Mouse (Mus musculus) limb, embryonic 15.5 days (tissue): ENCODE results near the gene Hyal1. TPM values are rescaled to one million over a fixed set of nuclear protein-coding genes. Genes with fewer than 3 reads are reported as not detected.
"Not testable (repeated sequence)": the region's sequence is repeated elsewhere in the genome, so short reads cannot be mapped to it uniquely, and the experiment has no call there.

ENCODE experiments used
- ATAC-seq: fragments of 200-750 bp; cut with Nextera tagmentation; 2 replicates; pipeline ENCODE4 v1.8.0; 2017; ENCODE audit warnings: low read depth, moderate TSS enrichment; ENCODE audit not compliant: insufficient number of reproducible peaks, low FRiP score, low TSS enrichment
- H3K27ac ChIP-seq: fragments of 300-500 bp; sonication (generic); 2 replicates; pipeline ENCODE4 v1.5.1; 2015; ENCODE audit warnings: moderate library complexity, mild to moderate bottlenecking, inconsistent platforms
- H3K27me3 ChIP-seq: fragments of 300-500 bp; sonication (generic); 2 replicates; pipeline ENCODE4 v1.6.1; 2015; ENCODE audit warnings: inconsistent platforms
- H3K36me3 ChIP-seq: fragments of 300-500 bp; sonication (generic); 2 replicates; pipeline ENCODE4 v1.6.1; 2015; ENCODE audit warnings: inconsistent platforms
- H3K4me1 ChIP-seq: fragments of 300-500 bp; sonication (generic); 2 replicates; pipeline ENCODE4 v1.6.1; 2015; ENCODE audit warnings: inconsistent platforms
- H3K4me2 ChIP-seq: fragments of 300-500 bp; sonication (generic); 2 replicates; pipeline ENCODE4 v1.6.1; 2015; ENCODE audit warnings: mild to moderate bottlenecking, inconsistent platforms
- H3K4me3 ChIP-seq: fragments of 300-500 bp; sonication (generic); 2 replicates; pipeline ENCODE4 v1.5.1; 2015; ENCODE audit warnings: mild to moderate bottlenecking, inconsistent platforms
- H3K9ac ChIP-seq: fragments of 300-500 bp; sonication (generic); 2 replicates; pipeline ENCODE4 v1.6.1; 2015; ENCODE audit warnings: inconsistent platforms
- H3K9me3 ChIP-seq: fragments of 300-500 bp; sonication (generic); 2 replicates; pipeline ENCODE4 v1.6.1; 2016; ENCODE audit warnings: inconsistent platforms
- WGBS: fragments of 180-500 bp; shearing (Covaris S2); methylation state at CpG from one replicate; pipeline ENCODE4 v1.1.7; 2015; 5-methylcytosine and 5-hydroxymethylcytosine counted together
- polyA plus RNA-seq: library from polyadenylated mRNA; unstranded; fragments of >200 nt; fragmentation: Nextera tagmentation; extraction: Ambion mirVana; gene quantifications from 2 replicates; pipeline ENCODE4 v1.2.1, GENCODE M21; 2015

Hyal1 gene
- polyA plus RNA-seq, 1 experiment from 2014 or later, result 12.8 TPM

DNA sequence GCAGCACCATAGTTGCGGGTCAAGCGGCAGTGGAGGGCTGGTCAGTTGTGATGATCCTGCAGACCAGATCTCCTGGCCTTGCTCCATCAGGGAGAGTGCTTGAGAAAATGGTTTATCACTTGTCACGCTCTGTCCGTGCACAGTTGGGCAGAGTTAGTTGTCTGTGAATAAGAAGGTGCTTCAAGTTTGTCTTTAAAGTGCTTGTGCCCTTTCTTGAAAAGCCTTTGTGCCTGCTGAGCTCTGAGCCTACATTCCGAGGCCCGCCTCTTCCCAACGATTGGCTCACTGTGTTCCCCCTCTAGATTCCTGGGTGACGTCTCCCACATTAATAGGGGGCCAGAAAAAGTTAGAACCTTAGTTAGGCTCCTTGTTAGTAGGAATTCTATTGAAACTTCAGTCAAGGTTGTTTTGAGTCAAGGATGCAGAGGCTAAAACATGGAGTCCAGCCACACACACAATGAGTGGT is 24.8 kb upstream of the Hyal1 start:
- H3K27ac ChIP-seq, result peak overlapping the region; percentile 97
- 7% methylated on average over 8 of the region's 8 CpGs for WGBS
- H3K4me3 ChIP-seq, result peak overlapping the region; percentile 72
- H3K4me1 ChIP-seq, result peaks cover 72% of the 10 kb centered on the region
- H3K9ac ChIP-seq, result peak overlapping the region; percentile 55
- H3K36me3 ChIP-seq, result no peaks in the 10 kb centered on the region; the same call in 1 of the 2 replicates
- H3K4me2 ChIP-seq, result peak overlapping the region; percentile 89
- ATAC-seq, result no peak
- no peaks in the 10 kb centered on the region for H3K9me3 ChIP-seq
- no peaks in the 10 kb centered on the region for H3K27me3 ChIP-seq

DNA sequence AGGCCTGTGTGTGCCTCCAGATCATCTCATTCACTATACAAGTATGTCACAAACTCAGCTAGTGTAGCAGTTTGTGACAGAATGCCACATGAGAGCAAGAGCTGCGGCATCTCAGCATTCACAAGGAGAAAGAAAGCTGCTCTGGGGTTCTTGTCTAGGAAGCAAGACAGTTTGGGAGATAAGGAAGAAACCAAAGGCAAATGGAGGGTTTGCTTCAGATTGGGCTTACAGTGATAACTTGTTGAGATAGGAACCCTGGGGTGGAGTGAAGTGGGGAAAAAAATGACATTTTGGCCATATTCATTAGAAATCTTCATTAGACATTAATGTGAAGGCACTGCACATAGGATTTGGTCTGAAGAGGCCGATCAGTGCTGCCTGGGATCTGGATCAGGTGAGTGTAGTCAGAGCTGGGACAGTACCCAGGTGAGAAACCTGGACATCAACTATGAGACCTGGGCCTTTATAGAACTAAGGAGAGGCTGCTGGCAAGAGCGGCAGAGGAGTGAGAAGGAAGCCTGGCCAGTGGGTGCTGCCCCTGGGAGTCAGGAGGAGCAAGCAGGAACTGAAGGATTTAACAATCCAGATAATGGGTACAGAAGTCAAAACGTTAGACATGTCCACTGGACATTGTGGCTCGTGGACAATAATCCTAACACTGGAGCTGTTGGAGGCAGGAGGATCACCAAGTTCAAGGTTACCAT is 23.9 kb upstream of the Hyal1 start:
- Histone ChIP-seq H3K27me3 (no peaks in the 10 kb centered on the region), H3K27ac (peak overlapping the region; percentile 97), H3K9me3 (no peaks in the 10 kb centered on the region), H3K36me3 (peaks cover 9% of the 10 kb centered on the region), H3K9ac (no peak overlapping the region), H3K4me2 (peak overlapping the region; percentile 89), H3K4me1 (peaks cover 69% of the 10 kb centered on the region), H3K4me3 (peak overlapping the region; percentile 72)
- no peak for ATAC-seq
- 70% methylated on average over 5 of the region's 5 CpGs for WGBS

DNA sequence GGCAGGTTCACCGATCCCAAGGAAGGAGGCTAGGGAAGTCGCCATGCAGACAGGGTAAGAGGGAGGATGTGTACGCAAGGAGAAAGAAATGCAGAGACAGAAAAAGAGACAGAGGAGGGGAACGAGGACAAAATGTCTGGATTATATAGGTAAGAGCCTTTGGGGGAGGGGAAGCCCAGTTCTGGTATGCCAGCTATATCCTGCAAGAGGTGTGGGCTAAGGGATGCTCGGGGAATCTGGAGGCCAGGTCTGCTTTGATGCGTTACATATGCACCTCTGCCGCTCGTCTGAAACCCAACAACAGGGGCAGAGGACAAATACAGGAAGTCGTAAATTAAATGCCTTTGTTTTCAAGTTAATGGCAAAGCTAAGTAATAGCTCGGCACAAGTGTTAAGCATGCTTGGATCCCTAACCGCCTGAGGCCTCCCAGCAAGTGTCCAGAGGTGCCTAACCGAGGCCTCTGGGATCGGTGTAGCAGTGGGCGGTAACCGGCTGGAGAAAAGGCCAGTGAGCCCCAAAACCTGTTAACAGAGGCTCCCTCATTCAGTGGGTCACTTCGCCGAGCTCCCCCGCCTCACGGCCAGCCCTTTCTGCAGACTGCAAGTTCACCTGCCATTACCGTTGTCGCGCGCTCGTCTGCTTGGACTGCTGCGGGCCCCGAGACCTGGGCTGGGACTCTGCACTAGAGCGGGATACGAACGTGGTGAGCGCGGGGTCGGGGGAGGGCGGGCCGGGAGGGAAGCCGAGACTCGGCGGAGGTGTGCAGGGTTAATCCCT is 23.0 kb upstream of the Hyal1 start:
- peak overlapping the region; percentile 72 for H3K4me3 ChIP-seq
- H3K9ac ChIP-seq, result peak overlapping the region; percentile 48
- H3K27me3 ChIP-seq, result no peaks in the 10 kb centered on the region
- peak overlapping the region; percentile 97 for H3K27ac ChIP-seq
- peak overlapping the region; percentile 89 for H3K4me2 ChIP-seq
- peak; percentile 26 for ATAC-seq
- WGBS, result 3% methylated on average over 37 of the region's 37 CpGs
- H3K36me3 ChIP-seq, result peaks cover 18% of the 10 kb centered on the region
- H3K9me3 ChIP-seq, result no peaks in the 10 kb centered on the region
- H3K4me1 ChIP-seq, result peaks cover 66% of the 10 kb centered on the region

DNA sequence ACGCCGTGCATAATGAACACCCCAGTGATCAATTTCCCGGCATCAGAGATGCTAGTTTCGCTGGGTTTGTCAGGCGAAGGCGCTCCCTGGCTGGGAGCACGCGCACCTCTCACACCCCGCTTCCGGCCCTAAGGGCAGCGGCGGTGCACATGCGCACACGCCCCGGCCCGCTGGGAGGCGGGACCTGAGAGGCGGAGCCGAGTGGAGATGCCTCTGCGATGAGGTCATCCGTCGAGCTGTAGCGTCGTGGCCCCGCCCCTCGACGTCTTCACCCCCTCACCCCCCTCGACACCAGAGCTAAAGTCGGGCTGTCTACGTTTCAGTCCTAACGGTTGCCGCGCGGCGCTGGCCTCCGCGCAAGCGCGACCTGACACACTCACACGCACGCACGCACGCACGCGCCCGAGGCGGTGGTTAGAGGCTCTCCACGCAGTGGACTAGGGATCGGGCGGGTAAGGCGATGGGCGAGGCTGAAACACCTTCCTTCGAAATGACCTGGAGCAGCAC is 22.4 kb upstream of the Hyal1 start:
- ATAC-seq, result peak; percentile 90
- Histone ChIP-seq H3K36me3 (peaks cover 24% of the 10 kb centered on the region), H3K27ac (peak overlapping the region; percentile 97), H3K9ac (peak overlapping the region; percentile 67), H3K4me3 (peak overlapping the region; percentile 72), H3K9me3 (no peaks in the 10 kb centered on the region), H3K4me1 (peaks cover 66% of the 10 kb centered on the region), H3K4me2 (peak overlapping the region; percentile 89), H3K27me3 (no peaks in the 10 kb centered on the region)
- under 1% methylated on average over 53 of the region's 53 CpGs for WGBS

GRCm38 (mm10) chr9:107555031-107555457 is 21.7 kb upstream of the Hyal1 start:
- WGBS, result under 1% methylated on average over 23 of the region's 23 CpGs
- H3K4me1 ChIP-seq, result peaks cover 62% of the 10 kb centered on the region
- H3K27me3 ChIP-seq, result no peaks in the 10 kb centered on the region
- H3K9me3 ChIP-seq, result no peaks in the 10 kb centered on the region
- H3K4me3 ChIP-seq, result peak overlapping the region; percentile 72
- peaks cover 31% of the 10 kb centered on the region for H3K36me3 ChIP-seq
- H3K4me2 ChIP-seq, result peak overlapping the region; percentile 89
- ATAC-seq, result peak; percentile 4; the same call in 1 of the 2 replicates
- H3K9ac ChIP-seq, result peak overlapping the region; percentile 67
- peak overlapping the region; percentile 97 for H3K27ac ChIP-seq

DNA sequence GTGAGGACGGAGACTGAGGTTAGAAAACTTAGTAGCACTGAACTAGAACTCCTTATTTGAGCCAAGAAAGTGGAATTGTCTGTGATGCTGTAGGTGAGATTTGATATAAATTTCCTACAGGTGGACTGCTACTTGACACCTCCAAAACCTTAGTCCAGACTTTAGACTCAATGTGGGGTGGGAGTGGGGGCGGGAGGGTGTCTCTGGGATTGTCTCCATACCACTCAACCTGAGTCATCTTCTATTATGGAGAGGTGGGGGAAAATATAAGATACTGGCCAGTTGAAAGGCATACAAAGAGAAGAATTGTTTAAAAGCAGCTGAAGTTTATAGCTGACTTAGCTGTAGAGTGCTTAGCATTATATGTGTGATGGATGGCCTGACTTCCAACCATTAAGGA is 21.0 kb upstream of the Hyal1 start:
- Histone ChIP-seq H3K4me1 (peaks cover 55% of the 10 kb centered on the region), H3K36me3 (peaks cover 38% of the 10 kb centered on the region), H3K9me3 (no peaks in the 10 kb centered on the region), H3K27ac (peak overlapping the region; percentile 97), H3K4me3 (peak overlapping the region; percentile 72), H3K9ac (peak overlapping the region; percentile 67), H3K27me3 (no peaks in the 10 kb centered on the region), H3K4me2 (peak overlapping the region; percentile 89)
- WGBS, result 27% methylated on average over 2 of the region's 2 CpGs
- ATAC-seq, result no peak

GRCm38 (mm10) chr9:107556346-107556745 is 20.4 kb upstream of the Hyal1 start:
- Histone ChIP-seq H3K4me3 (peak overlapping the region; percentile 72), H3K27me3 (no peaks in the 10 kb centered on the region), H3K27ac (0 out of 2 replicates have a peak overlapping the region, but pooled peaks have one; percentile 97), H3K36me3 (peaks cover 44% of the 10 kb centered on the region), H3K9me3 (no peaks in the 10 kb centered on the region), H3K9ac (peak overlapping the region; percentile 11; the same call in 1 of the 2 replicates), H3K4me1 (peaks cover 49% of the 10 kb centered on the region), H3K4me2 (peak overlapping the region; percentile 89)
- ATAC-seq, result no peak
- 68% methylated on average over 3 of the region's 3 CpGs for WGBS

DNA sequence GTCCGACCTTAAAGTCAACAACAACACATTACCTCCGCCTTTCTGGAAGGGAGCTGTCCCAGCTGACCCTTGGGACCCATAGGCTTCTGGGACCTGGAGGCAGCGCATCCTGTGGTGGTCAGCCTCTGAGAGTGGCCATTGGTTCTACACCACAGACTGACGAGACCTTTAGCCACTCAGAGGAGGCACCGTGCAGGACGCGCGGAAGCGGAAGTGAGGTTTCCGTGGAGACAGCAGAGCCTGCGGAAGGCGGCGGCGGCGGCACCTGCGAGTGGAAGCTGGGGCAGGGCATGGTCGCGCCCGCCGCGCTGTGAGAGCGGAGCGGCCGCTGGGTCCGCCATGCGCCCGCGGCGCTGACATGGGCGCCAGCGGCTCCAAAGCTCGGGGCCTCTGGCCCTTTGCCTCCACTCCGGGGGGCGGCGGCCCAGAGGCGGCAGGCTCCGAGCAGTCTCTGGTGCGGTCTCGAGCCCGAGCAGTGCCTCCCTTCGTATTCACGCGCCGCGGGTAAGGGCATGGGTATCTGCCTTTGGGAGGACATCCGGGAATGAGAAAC is 13.6 kb upstream of the Hyal1 start, which contains the start of gene Tusc2:
Tusc2 (plus strand) TSS at position 227 of the 553 bp plus-strand sequence.
- peak within 1 kb of the TSS; percentile 68 for H3K4me3 ChIP-seq
- H3K36me3 ChIP-seq, result peaks cover 54% of the 10 kb centered on the region
- H3K27me3 ChIP-seq, result no peaks in the 10 kb centered on the region
- H3K4me2 ChIP-seq, result peak within 1 kb of the TSS; percentile 85
- peak; percentile 90 for ATAC-seq
- peaks cover 44% of the 10 kb centered on the region for H3K4me1 ChIP-seq
- H3K27ac ChIP-seq, result peak within 1 kb of the TSS; percentile 64
- WGBS, result under 1% methylated on average over 46 of the region's 46 CpGs
- no peaks in the 10 kb centered on the region for H3K9me3 ChIP-seq
- peak within 1 kb of the TSS; percentile 67 for H3K9ac ChIP-seq

DNA sequence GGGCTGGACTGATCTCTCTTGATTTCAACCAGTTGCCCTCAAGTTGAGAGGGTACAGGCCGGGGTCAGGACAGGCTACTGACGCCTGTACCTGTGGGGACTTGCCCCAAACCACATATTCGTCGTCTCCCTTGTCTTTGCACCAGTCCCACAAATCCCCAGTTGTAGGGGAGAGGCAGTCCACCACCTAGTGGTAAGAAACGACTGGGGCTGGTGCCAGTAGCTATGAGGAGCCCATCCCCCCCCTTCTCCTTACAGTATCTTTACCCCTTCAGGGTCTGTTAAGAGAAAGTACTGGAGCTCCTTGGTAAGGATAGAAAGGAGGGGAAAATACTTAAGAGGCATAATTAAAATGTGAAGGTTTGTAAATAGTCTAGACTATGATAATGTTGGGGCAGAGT is 11.2 kb upstream of the Hyal1 start:
- not testable (repeated sequence) for H3K27me3 ChIP-seq, H3K9me3 ChIP-seq, H3K9ac ChIP-seq, ATAC-seq
- H3K4me2 ChIP-seq, result peak overlapping the region; percentile 3; the same call in 1 of the 2 replicates
- peak overlapping the region; percentile 18; the same call in 1 of the 2 replicates for H3K27ac ChIP-seq
- peaks cover 57% of the 10 kb centered on the region for H3K4me1 ChIP-seq
- H3K4me3 ChIP-seq, result 0 out of 2 replicates have a peak overlapping the region, but pooled peaks have one; percentile 2
- 39% methylated on average over 5 of the region's 5 CpGs for WGBS
- peaks cover 29% of the 10 kb centered on the region for H3K36me3 ChIP-seq

- H3K4me2 ChIP-seq, result no peak overlapping the region
- H3K27ac ChIP-seq, result peak overlapping the region; percentile 92
- H3K4me3 ChIP-seq, result peak overlapping the region; percentile 2; the same call in 1 of the 2 replicates
- no peaks in the 10 kb centered on the region for H3K9me3 ChIP-seq
- peaks cover 28% of the 10 kb centered on the region for H3K36me3 ChIP-seq
- 61% methylated on average over 15 of the region's 15 CpGs for whole genome bisulfite sequencing
- no peaks in the 10 kb centered on the region for H3K27me3 ChIP-seq
- no peak for ATAC-seq
- H3K9ac ChIP-seq, result no peak overlapping the region
- peaks cover 63% of the 10 kb centered on the region for H3K4me1 ChIP-seq
Measured at GRCm38 (mm10) chr9:107566041-107566709, 10.6 kb upstream of the Hyal1 start.

GRCm38 (mm10) chr9:107566855-107567254 is 9.9 kb upstream of the Hyal1 start:
- no peaks in the 10 kb centered on the region for H3K27me3 ChIP-seq
- peaks cover 67% of the 10 kb centered on the region for H3K4me1 ChIP-seq
- ATAC-seq, result no peak
- H3K36me3 ChIP-seq, result peaks cover 28% of the 10 kb centered on the region
- H3K9ac ChIP-seq, result no peak overlapping the region
- peak overlapping the region; percentile 92 for H3K27ac ChIP-seq
- no peak overlapping the region for H3K4me2 ChIP-seq
- WGBS, result 77% methylated on average over 3 of the region's 3 CpGs
- no peak overlapping the region for H3K4me3 ChIP-seq
- no peaks in the 10 kb centered on the region for H3K9me3 ChIP-seq
